Mouse (Mus musculus): ENCODE measurements around the gene Sbk2.

DNA sequence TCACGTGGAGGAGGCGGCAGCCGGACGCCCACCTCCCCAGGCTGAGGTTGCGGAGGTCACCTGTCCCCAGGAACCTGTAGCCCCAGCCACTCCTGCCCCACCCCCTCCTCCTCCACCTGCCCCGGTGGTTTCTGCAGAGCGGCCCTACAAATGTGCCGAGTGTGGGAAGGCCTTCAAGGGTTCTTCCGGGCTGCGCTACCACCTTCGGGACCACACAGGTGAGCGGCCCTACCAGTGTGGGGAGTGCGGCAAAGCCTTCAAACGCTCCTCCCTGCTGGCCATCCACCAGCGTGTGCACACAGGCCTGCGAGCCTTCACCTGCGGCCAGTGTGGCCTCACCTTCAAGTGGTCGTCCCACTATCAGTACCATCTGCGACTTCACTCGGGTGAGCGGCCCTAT, 44.2 kb downstream of the Sbk2 start:
- TF ChIP-seq CTCF (IDR thresholded peaks at IDR 0.05; ENCODE audit: low read depth) (no peak), EP300 (optimal IDR thresholded peaks at IDR 0.05) (no peak)
